Mouse (Mus musculus): ENCODE measurements around the gene Hsd17b12. TPM values are rescaled to one million over a fixed set of nuclear protein-coding genes. Genes with fewer than 3 reads are reported as not detected.

Gene Hsd17b12
- total RNA-seq (2021), result 1 to 10 TPM; 5.0 to 5.7 TPM
- long read RNA-seq, experiment 1, partial matches to known transcripts, result 0 of 2 reads
- long read RNA-seq, experiment 1, other reads (novel, unspliced or antisense), result 0 of 2 reads
- long read RNA-seq, experiment 2, transcript Hsd17b12-201 (11 exons, 1,902 nt), result major isoform, 5 of 9 reads
- long read RNA-seq, experiment 2, partial matches to known transcripts, result 1 of 9 reads
- long read RNA-seq, experiment 2, other reads (novel, unspliced or antisense), result 3 of 9 reads

DNA sequence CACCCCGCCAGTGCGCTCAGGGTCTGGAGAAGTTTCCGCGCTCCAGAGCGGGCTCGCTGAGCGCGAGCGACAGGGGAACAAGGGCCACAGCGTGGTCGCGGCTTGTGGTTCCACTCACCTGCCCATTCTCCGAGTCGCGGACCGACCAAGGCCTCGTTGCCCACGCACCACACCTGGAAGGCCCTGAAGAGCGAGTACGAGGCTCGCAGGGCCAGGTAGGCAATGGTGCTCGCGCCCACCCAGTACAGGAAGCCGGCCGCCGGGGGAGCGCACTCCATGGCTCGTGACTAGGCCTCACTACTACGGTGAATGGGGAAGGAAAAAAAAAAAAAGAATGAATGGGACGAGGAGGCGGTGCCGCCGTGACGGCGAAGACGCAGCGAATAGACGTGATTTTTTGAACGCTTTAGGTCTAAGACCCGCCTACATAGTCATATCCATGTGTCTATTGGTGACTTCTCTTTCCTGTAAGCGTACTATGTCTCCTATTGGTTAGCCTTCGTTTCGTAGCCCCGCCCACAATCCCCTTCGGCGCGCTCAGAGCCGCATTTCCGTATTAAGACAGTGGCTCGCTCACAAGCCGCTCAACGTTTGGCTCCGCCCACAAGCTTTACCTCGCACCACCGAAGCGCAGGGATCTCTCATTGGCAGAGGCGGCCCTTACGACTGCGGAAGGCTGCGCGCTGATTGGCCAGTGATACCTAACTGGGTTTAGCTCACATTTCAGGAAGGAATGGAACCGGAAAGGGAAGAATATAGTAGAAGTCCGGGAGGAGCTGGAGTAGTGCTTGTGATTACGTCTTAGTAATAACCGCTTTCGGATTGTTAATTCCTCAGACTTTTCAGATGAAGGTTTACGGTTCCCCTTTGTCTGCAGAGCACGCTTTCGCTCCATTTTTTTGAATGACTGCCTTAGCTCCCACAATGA, at the start of gene Hsd17b12:
TSS of gene Hsd17b12 (minus strand) at position 373 of the 928 bp plus-strand sequence.
- peak; percentile 99 for DNase-seq (ENCODE audit: low spot score)

DNA sequence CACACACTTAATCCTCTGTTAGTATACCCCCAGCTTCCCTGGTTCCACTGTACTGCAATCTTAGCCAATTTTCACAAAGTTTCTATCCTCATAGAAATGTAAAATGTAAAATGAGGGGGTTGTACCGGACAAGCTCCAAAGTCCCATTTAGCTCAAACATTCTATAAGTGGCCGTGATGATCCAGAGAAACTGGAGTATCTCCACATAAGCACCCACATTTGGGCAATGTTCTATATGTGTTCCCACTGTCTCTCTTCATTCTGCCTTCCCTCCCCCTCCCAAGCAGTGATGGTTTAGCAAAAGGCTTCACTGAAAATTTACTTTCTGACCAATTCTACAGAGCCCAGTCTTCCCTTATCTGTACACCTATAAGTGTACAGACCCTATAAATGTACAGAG, 27.1 kb upstream of the Hsd17b12 start:
- DNase-seq (ENCODE audit: low spot score), result no peak

DNA sequence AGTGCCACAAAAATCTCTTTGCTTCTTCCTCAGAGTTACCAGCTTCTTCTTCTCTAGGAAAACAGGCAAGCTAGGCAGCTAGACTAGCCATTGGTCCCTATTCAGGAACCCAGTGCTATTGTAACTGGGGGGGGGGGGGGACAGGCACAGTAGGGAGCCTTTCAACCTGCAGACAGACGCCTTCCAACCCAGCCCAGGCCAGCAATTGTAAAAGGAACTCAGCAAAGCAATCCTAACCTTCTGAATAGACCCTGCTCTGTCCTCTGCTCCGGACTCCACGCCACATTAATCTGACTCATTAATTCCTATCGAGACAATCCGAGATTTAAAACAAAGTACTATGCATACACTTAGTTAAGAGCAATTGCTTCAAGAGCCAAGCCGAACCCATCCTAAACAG, 26.4 kb upstream of the Hsd17b12 start:
- no peak for DNase-seq (ENCODE audit: low spot score)

DNA sequence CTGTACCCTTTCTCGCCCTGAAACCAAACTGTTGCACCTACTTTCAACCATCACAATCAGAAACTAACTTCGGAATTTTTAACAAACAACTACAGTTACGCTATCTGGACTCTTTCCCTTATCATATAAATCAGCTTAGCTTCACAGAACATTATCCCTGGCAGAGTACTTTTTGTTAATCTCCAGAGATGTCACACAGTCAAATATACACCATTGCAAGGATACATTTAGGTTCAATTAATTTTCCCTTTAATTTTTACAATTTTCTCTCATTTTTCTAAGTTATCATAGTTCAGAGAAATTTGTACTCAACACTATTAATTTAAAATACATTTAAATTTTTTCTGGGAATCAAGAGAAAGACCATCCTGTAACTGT, 21.3 kb upstream of the Hsd17b12 start:
- DNase-seq (ENCODE audit: low spot score), result no peak

DNA sequence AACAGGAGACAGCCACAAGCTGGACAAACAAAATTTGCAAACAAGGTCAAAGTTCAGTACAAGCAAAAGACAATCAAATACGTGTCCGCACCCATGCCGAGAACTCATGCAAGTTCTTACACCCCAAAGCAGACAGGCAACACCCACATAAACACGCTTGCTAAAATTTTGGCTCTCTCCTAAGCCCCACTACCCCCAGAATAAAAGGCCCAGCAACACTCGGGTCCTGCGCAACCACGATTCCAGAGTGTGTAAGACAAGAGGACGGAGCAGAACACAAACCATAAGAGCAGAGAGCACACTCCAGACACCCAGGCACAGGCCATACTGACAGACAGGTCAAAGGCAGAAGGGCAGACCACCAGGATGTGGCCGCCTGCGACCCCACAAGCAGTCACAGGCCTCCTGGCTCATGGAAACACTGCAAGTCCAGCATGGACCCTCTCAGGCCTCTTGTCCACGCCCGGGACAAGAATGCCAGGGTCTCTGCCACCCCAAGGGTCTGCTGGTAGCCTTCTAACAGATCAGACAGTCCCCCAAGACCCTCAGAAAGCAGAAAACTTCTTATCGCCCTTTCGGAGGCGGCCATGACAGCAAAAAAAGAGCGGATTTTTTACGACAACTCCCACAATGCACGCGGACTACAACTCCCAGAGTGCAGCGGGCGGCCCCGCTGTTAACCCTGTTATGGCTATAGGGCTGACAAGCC, 20.7 kb upstream of the Hsd17b12 start:
- DNase-seq (ENCODE audit: low spot score), result peak; percentile 91

DNA sequence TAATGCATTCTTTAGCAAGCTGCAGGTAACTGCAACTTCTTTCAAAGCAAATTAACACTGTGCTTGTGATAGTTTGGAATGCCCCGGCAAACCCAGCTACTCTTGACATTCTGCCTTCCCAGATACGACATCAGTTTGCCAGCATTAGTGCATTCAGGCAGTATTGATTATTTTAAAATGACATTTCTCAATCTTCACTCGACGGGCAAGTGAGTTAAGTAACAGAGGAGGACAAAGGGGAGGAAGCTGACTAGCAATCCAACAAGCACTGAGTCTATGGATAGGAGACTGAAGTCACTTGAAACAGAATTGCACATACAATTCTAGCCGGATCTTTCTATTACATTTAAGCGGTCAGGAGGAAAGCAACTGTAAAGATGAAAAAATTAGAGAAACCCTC, 19.5 kb upstream of the Hsd17b12 start:
- DNase-seq (ENCODE audit: low spot score), result no peak

DNA sequence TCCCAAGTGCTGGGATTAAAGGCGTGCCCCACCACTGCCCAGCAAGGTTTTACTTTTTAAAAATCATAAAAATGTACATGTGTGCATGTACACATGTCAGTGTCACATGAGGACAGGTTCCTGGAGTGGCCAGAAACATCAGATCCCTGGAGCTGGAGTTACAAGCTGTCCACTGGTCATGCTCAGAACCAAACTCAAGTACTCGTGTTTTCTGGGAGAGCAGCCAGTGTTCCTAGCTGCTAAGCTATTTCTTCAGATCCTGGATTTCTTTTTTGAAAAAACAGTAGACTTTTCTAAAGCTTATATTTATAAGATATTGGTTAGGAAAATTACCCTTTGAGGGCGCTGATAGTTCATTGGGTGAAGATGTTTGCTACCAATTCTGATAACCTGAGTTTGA, 18.6 kb upstream of the Hsd17b12 start:
- no peak for DNase-seq (ENCODE audit: low spot score)

DNA sequence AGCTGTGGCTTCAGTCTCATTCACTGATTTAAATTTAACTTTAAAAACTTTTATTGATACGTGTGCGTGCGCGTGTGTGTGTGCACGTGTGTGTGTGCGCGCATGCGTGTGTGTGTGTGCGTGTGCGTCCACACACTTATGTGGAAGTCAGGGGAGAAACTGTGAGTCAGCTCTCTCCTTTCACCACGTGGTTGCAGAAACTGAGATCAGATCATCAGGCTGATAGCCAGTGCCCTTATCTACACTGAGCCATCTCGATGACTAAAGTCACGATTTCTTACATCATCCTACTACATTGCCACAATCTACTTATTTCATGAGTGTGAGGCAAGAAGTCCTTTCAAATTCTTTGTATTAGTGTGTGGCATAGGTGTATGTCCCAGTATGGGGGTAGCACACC, 15.8 kb upstream of the Hsd17b12 start:
- DNase-seq (ENCODE audit: low spot score), result no peak

DNA sequence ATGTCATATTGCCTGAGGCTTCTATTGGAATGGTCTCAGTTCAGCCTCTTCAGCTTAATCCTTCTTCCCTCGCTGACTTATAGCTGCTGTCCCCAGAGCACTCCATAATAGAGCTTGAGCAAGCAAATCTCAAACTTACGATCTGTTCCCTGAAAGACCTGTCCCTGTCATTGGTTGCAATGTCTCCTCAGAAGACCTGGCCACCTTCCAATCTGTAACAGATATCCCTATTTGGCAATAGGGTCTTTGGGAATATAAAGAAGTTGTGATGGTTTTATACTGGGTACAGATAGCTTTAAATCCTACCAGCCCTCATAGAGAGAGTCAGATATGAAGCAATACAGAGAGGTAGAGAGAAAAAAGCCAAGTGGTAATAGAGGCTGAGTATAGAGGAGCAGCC, 5.4 kb upstream of the Hsd17b12 start:
- DNase-seq (ENCODE audit: low spot score), result no peak

DNA sequence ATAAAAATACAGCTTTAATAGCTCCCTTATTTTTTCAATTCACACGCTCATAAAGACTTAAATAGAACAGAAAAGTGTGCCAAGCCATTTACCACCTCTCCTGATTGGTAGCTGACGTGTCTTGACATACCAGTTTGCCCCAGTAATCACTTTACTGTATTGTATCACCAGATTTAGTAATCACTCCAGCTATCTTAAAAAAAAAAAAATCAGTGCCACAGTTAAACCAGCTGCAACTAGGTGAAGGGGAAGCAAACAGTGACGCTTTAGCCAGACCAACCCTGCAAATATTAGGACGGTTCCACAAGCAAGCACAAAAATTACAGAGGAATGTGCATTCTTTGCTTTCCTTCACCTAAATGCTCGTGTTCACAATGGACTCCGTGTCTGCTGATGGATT, 4.4 kb upstream of the Hsd17b12 start:
- no peak for DNase-seq (ENCODE audit: low spot score)

DNA sequence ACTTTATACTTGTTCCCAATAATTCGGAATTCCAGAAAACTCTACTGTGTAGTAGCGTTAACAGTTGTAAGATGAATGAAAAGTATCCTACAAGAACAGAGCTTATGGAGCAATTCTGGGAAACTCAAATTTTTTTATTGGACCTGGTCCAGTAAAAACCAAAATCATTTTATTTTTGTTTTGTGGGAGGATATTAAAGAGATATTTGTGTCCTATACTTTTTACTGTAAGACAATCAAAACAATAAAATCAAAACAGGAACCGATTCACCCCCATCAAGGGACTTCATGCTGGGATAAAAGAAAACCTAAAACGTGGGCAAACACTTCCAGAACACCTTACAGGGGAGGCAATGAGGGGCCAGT, 738 bp upstream of the Hsd17b12 start:
- DNase-seq (ENCODE audit: low spot score), result no peak

DNA sequence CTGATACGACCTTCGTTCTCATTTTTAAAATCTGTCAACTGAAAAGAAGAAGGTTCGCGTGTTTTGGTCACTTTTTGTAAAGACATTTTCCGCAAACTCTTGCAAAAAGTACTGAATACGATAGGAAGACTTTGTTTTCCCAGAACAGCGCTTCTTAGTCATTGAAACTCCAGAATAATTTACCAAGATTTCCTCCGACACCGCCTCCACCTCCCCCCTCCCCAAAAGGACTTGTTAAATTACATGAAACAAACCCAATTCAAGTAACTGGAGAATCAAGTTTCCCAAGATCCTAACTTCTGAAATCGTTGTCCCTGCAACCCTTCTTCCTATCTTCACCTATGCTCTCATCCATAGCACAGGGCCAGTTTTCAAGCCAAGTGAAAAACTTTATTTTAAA, 713 bp downstream of the Hsd17b12 start:
- DNase-seq (ENCODE audit: low spot score), result no peak

DNA sequence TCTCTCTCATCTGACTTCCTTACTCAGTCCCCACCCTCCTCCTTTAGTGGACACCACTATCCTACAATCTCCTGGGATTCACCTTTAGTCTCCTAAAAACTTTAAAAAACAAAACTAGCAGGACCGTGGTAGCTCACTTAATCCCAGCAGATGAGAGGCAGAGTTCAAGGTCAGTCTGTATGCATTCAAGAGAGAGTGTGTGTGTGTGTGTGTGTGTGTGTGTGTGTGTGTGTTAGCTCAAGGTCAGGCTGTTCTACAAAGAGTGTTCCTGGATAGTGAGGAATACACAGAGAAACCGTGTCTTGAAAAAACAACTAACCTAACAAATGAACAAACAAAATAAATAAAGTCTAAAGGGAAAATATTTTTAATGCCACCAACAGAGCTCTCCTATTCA, 12.6 kb downstream of the Hsd17b12 start:
- no peak for DNase-seq (ENCODE audit: low spot score)

DNA sequence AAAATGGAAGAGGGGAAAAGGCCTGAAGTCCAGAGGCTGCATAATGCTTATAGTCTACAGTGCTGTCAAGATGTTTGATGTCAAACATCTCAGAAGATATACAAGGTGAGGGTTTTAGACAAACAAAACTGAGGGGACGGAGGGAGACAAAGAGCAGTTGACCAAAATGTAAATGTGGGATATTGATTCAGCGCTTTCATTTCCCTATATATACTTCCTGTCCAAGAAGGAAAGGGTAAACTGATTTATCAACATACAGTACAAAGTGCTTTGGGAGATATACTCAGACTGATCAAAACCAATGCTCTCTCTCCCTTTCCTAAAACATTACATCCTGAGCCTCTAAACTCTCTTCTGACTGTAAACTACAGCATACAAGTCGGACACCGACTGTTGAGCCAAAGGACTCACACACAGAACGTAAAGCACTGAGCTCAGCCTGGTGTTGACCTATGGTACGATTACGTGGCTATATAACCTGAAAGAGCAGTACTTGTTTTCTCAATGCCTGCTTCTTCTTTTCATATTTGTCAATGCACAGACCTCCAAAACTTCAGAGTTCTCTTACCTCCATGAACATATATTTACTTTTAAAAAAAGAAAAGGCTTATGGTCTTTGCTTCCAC, 13.1 kb downstream of the Hsd17b12 start:
- DNase-seq (ENCODE audit: low spot score), result no peak

DNA sequence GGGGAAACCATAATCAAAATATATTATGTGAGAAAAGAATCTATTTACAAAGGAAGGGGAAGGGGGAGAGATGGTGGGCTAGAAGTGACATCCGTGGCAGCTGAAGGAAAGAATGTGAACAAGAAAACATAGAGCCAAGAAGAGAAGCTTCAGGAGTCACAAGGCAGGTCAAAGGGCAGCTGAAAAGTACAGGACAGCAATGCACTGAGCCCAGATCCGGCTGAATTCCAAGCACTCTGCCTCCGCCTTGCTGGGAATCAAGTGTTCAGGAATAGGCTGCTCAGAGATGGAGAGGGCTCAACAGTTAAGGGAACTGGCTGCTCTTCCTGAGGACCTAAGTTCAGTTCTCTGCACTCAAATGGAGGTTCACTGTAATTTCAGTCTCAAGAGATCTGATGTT, 16.5 kb downstream of the Hsd17b12 start:
- DNase-seq (ENCODE audit: low spot score), result no peak

DNA sequence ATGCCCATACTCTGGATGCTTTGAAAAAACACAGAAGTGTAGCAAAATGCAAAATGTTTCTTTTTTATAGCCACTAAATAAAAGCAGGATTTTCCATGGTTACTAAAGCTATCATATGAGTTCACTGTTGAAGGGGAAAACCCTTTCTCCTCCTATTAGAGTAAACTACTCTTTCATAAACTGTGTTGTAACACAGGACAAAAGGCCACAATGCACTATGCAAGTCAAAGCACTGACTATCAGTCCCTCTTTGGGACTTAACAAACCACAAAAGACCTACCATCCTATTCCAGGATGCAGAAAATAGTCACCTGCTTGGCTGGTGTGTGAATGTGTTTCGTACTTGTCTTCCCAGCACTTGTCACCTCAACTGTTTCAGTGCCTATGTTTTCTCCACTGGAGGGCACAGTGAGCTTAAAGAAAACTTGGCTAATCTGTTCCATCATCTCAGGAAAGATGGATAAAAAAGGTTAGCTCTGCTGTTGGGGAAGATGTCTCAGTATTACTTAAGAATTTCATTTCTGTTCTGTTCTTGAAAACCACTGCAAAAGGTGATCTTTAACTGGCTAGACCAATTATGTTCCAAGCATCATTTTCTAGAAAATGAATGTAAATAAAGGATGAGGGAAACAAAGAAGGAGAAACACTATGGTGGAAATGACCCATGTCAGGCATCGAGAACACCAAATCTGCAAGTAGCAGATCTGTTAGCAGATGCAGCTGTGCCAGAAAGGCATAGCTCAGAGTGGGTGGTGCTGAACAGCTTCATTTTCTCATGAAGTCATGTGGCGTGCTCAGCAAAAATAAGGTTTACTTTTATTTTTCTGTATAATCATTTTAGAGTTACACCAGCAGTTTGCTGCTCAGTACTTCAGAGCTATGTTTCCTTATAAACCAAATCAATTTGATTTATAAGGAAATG, 19.0 kb downstream of the Hsd17b12 start:
- no peak for DNase-seq (ENCODE audit: low spot score)

DNA sequence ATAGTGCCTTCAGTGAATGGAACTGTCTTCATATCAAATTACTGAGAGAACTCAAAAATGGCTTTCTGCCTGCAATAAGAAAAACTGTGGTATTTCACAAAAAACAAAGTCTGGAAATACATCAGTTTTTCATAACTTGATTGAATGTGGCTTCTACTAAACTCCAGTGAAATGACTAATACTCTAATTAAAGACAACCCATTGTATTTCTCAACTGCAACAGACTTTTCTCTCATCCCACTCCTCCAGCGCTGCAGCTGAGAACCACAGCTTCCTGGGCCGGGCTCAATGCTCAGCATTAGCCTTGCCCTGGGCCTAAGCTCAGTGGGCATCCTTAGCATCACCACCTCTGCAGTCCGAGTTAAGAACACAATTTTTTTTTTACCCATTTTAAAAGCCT, 20.9 kb downstream of the Hsd17b12 start:
- DNase-seq (ENCODE audit: low spot score), result no peak

DNA sequence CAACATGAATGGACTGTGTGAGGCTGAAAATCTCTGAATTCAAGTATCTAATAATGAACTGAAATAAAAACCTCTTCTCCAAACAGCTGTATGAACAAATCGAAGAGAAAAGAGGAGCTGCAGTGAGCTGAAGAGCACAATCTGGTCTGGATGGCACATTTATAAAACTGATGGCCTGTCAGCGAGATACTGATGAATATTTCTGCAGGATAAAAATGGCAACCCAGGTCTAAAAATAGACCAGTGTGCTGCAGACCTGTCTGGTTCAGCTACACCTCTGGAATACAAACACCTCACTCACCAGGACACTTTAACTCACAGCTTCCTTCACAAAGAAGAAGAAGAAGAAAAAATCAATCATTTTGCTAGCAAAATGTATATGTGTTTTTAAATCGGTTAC, 29.3 kb downstream of the Hsd17b12 start:
- DNase-seq (ENCODE audit: low spot score), result no peak

DNA sequence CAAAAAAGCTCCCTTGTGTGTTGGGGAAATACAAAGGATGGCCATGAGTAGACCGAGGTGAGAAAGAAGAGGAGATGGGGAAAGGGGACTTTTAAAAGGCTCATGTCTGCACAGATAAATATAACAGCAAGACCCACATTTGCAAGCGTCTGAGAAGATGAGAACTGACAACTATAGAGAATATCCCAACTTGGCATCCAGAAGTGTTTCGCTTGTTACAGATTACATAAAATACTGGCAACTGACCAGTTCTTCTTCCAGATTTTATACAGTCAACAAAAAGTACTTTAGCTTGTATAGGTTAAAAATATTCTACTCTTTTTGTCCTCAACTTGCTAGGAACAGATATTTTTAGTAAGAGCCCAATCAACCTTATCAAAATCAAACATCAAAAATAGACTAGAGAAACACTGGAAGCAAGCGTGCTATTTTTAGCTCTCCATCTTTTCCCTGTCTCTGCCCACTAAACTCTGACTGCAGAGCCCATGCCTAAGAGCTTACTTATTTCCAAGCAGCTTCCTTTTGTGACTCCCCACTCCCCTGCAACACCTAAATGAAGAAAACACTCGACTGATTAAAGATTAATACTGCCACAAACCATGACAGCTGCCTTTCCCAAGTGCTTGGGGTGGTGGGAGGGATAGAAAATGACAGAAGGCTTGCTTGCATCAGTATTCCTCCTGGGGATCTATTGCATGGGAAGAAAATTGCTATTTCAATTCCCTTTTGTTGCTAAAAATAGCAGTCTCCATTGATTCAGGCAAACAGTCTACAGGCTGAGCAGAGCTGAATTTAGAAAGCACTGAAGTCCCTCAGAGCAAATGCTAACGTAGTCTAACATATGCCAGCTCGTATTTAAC, 35.4 kb downstream of the Hsd17b12 start:
- DNase-seq (ENCODE audit: low spot score), result no peak

DNA sequence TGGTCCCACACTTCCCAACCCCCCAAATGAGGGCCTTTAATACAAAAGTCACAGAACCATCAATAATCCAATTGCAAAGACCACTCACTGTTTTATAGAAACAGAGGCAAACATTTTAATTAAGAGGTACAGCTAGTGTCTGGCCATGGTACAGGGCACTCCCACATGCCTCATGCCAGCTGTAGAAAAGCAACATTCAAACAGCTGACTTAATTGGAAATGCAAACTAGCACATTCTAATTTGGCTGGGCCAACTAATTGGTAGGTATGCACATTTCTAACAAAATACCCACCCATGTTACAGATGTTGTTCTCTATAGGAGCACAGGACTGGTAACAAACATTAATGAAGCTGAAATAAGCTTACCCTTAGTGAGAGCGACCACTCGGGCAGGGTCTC, 54.0 kb downstream of the Hsd17b12 start:
- DNase-seq (ENCODE audit: low spot score), result no peak

All from gastrocnemius, adult 18-20 months (tissue).